Mouse (Mus musculus): ENCODE data around the gene Nrxn3.

The Nrxn3 gene

GRCm38 (mm10) chr12:89179970-89180666, 457.4 kb downstream of the Nrxn3 start:
- DNase-seq (ENCODE audit: low spot score) = peak; percentile 12

DNA sequence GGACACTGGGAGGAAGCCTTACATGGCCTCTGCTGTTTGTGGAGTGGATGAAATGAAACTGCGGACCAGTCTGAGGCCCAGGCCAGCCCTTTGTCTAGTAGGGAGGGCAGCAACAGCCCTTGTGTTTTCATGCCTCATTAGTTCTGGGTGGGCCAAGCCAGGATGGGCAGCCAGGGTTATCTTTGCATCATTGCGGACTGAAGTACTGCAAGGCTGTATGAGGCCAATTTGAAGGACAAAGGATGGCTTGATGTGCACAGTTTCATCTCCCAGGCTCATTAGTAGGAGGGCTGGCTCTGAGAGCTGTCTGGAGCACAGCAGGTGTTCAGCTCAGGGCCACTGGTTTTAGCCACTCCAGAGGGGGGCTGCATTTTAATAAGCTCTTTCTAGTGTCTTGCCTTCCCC, 458.5 kb downstream of the Nrxn3 start:
- no peak for DNase-seq (ENCODE audit: low spot score)

- DNase-seq (ENCODE audit: low spot score) = no peak
Measured at GRCm38 (mm10) chr12:89198764-89199525, 476.3 kb downstream of the Nrxn3 start.

- DNase-seq (ENCODE audit: low spot score) = peak; percentile 1
Measured at GRCm38 (mm10) chr12:89211608-89212007, 488.9 kb downstream of the Nrxn3 start.

DNA sequence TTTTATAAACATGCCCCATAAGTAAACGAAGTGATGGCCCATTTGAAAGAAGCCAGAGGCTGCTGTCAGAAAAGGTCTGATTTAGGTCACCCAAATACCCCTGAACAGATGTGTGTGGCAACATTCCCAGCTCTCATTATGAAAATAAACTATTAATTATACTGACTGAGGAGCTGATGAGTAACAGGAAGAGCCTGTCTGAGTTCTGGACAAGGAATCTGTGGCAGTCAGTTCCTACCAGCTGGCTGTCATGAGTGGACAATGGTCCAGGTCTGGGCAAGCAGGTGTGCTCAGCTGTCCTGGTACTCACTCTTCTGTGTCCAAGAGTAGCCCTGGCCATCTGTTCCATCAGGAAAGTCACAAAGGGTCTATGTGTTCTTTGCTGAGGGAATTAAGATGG, 517.1 kb downstream of the Nrxn3 start:
- DNase-seq (ENCODE audit: low spot score) = peak; percentile 17

DNA sequence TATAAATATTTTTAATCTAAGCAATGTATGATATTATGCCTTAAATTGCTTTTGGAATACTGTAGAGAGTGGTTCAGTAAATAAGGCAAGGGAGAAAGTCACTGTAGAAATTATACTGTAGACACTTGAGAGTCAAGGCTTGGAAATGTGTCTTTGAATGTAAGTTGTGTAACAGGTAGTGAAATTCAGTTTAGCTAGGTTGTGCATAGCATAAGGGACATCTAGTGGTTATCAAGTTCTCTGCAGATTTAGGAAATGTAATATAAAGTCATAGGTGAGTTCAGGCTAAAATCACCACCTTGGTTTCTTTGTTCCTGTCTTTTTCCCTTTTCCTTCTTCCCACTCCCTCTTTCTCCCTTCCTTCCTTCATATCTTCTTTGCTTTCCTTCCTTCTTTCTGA, 518.9 kb downstream of the Nrxn3 start:
- DNase-seq (ENCODE audit: low spot score) = no peak

GRCm38 (mm10) chr12:89242476-89242875, 519.8 kb downstream of the Nrxn3 start:
- DNase-seq (ENCODE audit: low spot score) = no peak

- no peak for DNase-seq (ENCODE audit: low spot score)
Measured at GRCm38 (mm10) chr12:89255275-89255892, 532.7 kb downstream of the Nrxn3 start.

DNA sequence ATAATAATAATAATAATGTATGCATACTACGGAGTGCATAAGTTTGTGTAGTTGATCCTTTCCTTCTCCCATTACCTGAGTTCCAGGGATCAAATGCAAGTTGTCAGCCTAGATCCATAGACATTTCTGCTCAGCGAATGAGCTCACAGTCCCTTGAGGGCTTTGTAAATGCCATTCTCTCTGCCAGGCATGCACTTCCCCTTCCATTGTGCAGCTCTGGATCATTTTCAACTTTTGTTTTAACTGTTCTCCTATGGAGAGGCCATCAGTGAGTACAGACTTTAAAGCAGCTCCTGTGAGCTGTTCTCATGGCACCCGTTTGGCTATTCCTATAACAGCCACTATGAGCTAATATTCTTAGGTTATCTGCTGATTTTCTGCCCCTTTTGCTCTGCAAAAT, 536.2 kb downstream of the Nrxn3 start:
- DNase-seq (ENCODE audit: low spot score) = no peak

GRCm38 (mm10) chr12:89260076-89260475, 537.4 kb downstream of the Nrxn3 start:
- DNase-seq (ENCODE audit: low spot score) = no peak

GRCm38 (mm10) chr12:89262261-89262660, 539.6 kb downstream of the Nrxn3 start:
- no peak for DNase-seq (ENCODE audit: low spot score)

DNA sequence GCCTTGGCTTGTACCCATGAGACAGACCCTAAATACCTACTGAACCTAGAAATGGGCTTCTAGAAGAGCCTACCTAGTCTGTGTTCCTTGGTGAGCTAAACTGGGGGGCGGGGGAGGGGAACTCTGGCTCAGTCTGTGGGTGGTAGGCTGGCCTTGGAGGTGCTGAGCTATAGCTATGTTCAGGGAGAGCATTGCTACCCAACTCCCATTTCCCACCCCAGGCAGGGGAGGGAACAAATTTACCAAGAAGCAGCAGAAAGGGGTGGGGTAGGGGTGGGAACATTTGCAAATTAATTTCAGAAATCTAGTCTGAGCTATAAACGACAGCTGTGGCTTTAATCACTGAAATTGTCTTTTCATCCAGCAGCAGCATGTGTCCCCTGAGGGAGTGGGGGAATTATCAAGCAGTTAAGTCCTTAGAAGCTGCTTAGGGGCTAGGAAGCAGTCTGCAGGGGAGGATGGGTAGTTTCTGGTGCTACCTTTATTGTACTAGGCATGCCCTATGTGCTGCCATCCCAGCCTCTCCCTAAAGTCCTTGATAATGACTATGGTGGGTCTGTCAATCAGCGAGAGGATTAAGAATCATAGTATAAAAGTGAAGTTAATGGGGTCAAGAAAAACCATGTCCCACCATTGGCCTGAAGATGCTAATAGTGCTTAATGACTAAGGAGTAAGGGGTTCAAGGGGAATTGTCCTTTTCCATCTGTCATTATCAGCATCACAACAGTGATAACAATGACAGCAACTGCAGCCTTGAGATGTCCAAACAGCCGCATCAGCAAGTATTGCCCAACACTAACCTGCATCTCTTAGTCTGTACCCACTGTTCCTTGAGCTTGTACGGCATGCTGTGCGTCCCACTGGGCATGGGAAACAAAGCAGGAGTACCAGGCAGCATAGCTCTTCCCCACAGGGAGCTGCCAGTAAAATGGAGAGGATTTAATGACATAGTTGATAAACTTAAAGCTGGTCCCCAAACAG, 560.0 kb downstream of the Nrxn3 start:
- DNase-seq (ENCODE audit: low spot score) = no peak

DNA sequence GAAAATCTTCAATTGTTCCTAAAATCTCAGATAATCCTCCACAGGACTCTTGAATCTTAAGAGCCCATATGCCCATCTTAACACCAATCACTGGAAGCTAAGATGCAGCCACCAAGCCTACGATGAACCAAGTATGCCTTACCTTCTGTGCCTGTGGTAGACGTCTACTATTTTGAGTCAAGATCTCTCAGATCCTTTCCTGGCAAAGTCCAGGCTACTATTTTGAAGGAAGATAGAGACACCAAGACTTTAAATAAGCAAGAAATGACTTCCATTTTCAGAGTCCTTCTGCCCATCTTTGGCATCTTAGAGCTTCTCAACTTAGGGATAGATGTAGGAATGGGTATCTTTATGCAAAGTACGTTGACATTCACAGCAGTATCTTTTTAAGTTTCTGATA, 561.7 kb downstream of the Nrxn3 start:
- no peak for DNase-seq (ENCODE audit: low spot score)

DNA sequence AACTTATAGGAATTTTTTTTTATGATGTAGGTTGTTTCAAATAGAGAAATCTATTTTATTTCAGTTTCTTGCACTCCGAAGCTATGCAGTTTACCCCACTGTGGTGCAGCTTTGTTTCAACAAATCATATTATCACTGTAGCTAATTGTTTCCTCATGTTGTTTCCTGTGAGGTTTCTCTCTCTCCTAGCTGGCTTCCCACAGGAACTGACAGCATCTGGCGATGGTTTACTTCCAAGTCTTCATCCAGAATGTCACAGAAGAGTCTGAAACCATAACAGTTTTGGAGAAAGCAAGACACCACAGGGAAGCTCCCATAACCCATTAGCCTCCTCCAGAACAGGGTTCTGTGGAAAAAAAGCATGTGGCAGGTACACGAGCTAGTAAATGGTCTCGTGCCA, 564.4 kb downstream of the Nrxn3 start:
- DNase-seq (ENCODE audit: low spot score) = no peak

- DNase-seq (ENCODE audit: low spot score) = no peak
Measured at GRCm38 (mm10) chr12:89289589-89290274, 567.1 kb downstream of the Nrxn3 start.

DNA sequence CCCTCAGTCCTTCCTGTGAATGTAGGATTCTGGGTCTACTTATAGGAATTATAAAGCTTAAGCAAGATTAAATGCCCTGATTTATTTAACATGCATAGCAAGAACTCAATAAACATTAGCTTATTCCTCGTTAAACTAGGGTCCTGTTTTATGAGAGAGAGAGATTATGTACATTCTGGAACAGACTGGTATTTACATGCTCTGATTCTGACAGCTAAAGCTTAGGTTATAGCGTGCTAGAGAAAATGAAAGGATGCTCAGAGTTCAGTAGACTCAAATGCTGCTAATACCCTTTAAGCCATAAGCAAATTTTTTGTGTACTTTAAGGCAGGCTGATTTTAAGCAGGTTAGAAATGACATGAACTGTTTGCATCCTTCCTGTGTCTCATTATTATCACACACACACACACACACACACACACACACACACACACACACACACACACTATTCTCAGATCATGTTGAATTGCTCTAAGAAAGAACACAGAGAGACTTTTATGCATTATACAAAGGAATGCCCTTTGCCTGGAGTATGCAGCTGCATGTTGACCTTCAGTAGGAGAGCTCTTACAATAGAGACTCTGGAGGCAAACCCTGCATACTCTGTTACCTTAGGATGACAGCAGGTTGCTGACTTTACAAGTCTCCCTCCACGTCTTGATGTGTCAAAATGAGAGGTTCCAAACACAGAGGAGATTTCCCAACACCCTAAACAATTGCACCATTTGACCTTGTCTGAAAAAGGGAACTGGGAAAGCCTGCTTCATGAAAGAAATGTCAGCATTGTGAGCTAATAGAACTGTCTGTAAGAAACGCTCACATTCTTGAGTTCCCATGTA, 568.3 kb downstream of the Nrxn3 start:
- peak; percentile 1 for DNase-seq (ENCODE audit: low spot score)

DNA sequence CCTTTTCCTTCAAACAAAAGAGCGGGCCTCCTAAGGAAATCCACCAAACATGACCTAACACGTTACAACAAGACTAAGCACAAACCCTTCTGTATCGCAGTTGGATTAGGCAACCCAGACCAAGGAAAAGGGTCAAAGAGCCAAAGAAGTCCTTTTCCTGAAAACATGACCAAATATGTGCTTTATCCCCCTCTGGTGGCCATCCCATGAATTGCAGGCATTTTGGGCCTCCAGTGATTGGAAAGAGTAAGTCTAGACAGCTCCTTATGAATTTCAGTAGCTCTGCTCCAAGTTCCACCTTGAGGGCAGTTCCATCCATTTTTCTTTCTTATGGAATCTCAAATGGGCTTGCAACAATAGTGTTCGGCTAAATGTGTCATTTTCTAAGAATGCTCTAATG, 579.3 kb downstream of the Nrxn3 start:
- peak; percentile 30 for DNase-seq (ENCODE audit: low spot score)

- DNase-seq (ENCODE audit: low spot score) = no peak
Measured at GRCm38 (mm10) chr12:89310200-89310599, 587.5 kb downstream of the Nrxn3 start.

DNA sequence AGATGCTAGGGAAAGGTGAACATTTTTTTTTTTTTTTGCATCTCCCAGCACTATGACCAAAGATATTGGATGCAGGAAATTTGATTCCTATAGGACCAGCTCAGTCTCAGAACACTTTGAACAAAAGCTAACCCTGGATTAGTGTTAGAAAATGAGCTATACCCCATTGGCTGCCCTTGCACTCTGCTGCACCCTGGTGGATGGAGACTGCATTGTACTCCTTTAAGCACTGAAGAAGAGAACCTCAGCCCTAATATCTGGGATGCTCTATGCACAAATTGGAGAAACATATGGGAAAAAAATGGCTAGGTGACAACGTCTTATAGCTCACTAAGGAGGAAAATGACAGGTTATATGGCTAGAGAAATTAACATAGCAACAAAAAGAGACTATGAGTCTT, 589.9 kb downstream of the Nrxn3 start:
- no peak for DNase-seq (ENCODE audit: low spot score)

- no peak for DNase-seq (ENCODE audit: low spot score)
Measured at GRCm38 (mm10) chr12:89325864-89326560, 603.3 kb downstream of the Nrxn3 start.
